Mouse (Mus musculus) ES-E14 (cell line): Measurements from ENCODE around the gene Iqcc. TPM values are rescaled to one million over a fixed set of nuclear protein-coding genes. Genes with fewer than 3 reads are reported as not detected.

Source experiments
- DNase-seq: peaks from one replicate; pipeline ENCODE4 v3.0.0-alpha.2; 2013; ENCODE audit warnings: low read depth, low spot score
- H3K27ac ChIP-seq: 2 replicates; pipeline ENCODE4 v1.5.1; 2012; ENCODE audit warnings: low read depth, mild to moderate bottlenecking, low read length, moderate library complexity, mixed read lengths; ENCODE audit not compliant: poor library complexity, insufficient read depth, severe bottlenecking
- H3K36me3 ChIP-seq: 2 replicates; pipeline ENCODE4 v1.6.1; 2012; ENCODE audit warnings: mild to moderate bottlenecking, low read length, moderate library complexity, mixed read lengths; ENCODE audit not compliant: control insufficient read depth, poor library complexity, insufficient read depth, severe bottlenecking
- H3K4me1 ChIP-seq, 2 experiments: fragments of 150-350 bp in 1 of 2; sonication (generic) in 1 of 2; 2 replicates each; pipeline ENCODE4 v1.6.1; 2012; ENCODE audit warnings: low read length in 2 of 2, mild to moderate bottlenecking in 1 of 2, mixed read lengths in 1 of 2; ENCODE audit not compliant: control insufficient read depth in 2 of 2, insufficient read depth in 2 of 2, poor library complexity in 1 of 2
- H3K4me3 ChIP-seq, 2 experiments: fragments of 150-350 bp in 1 of 2; sonication (generic) in 1 of 2; 2 replicates each; pipeline ENCODE4 v1.5.1; 2012; ENCODE audit warnings: low read length in 2 of 2, low read depth in 1 of 2, mild to moderate bottlenecking in 1 of 2, mixed read lengths in 1 of 2; ENCODE audit not compliant: insufficient read depth in 1 of 2, poor library complexity in 1 of 2, severe bottlenecking in 1 of 2
- H3K9ac ChIP-seq: 2 replicates; pipeline ENCODE4 v1.6.1; 2012; ENCODE audit warnings: low read depth, mild to moderate bottlenecking, low read length, mixed read lengths; ENCODE audit not compliant: poor library complexity, insufficient read depth, severe bottlenecking
- H3K9me3 ChIP-seq: fragments of 150-350 bp; sonication (generic); 2 replicates; pipeline ENCODE4 v1.6.1; 2012; ENCODE audit warnings: low read depth, mild to moderate bottlenecking, low read length; ENCODE audit not compliant: control insufficient read depth, insufficient read depth
- CHD2 ChIP-seq: IDR thresholded peaks from 2 replicates; pipeline ENCODE4 v1.6.1; 2014; ENCODE audit warnings: mild to moderate bottlenecking, low read depth, low read length, inconsistent platforms
- HCFC1 ChIP-seq: IDR thresholded peaks from 2 replicates; pipeline ENCODE4 v1.6.1; 2012; ENCODE audit warnings: low read length, inconsistent platforms, borderline replicate concordance; ENCODE audit not compliant: insufficient read depth
- MAFK ChIP-seq: IDR thresholded peaks from 2 replicates; pipeline ENCODE4 v1.6.1; 2014; ENCODE audit warnings: mild to moderate bottlenecking, low read depth, low read length, inconsistent platforms; ENCODE audit not compliant: insufficient read depth
- ZC3H11A ChIP-seq: IDR thresholded peaks from 2 replicates; pipeline ENCODE4 v1.6.1; 2012; ENCODE audit warnings: low read depth, mild to moderate bottlenecking, inconsistent platforms, low read length, borderline replicate concordance
- ZNF384 ChIP-seq: IDR thresholded peaks from 2 replicates; pipeline ENCODE4 v1.6.1; 2012; ENCODE audit warnings: low read depth, low read length, inconsistent platforms
- in situ Hi-C, 2 experiments: fragments of 600-800 bp; cut with MboI; formaldehyde crosslinking; loops; one replicate each; pipeline ENCODE4 v1.15.1; 2025; ENCODE audit warnings: low sequenced_read_pairs in 2 of 2, inconsistent platforms in 1 of 2; ENCODE audit not compliant: unreplicated experiment in 2 of 2
- total RNA-seq: library from RNA; depleted of rRNA; stranded (reverse); fragments of 300-350 nt; gene quantifications from 2 replicates; pipeline ENCODE4 v1.2.3, GENCODE M21; 2012; rRNA removed

Gene Iqcc
- total RNA-seq, 1 experiment, result 7.9 TPM

DNA sequence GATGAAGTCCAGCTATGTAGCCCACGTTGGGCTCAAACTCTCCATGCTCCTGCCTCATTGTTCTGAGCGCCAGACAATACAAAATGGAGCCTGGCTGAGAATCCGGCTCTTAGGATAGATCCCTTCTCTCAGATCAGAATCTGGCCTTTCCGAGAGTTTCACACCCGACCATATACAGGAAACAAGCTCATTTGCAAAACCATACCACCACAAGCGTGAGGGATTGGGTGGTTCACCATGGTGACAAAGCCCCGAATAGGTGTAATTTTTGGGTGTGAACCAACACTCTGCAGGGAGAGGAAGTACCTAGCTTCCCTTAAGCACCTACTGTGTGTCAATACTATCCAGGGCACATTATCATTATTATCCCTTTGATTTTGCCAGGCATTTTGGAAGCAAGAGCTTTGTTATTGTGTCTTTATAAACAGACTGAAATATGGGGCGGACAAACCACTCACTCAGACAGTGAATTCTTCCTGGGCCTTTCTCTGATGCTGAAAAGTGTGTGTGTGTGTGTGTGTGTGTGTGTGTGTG lies 47.3 kb downstream of the Iqcc start:
- in situ Hi-C loops, result no loop called here
- TF ChIP-seq CHD2 (no peak), ZNF384 (no peak), MAFK (no peak), HCFC1 (no peak), ZC3H11A (no peak)
- no peak overlapping the region; the same call in 1 of the 2 replicates for H3K27ac ChIP-seq
- H3K4me1 ChIP-seq, result peaks cover 3 to 12% of the 10 kb centered on the region in 2 experiments; a peak in 2 of 4 replicates
- no peaks in the 10 kb centered on the region for H3K9me3 ChIP-seq
- DNase-seq, result no peak
- no peaks in the 10 kb centered on the region for H3K36me3 ChIP-seq
- H3K4me3 ChIP-seq, result no peak overlapping the region
- H3K9ac ChIP-seq, result no peak overlapping the region

DNA sequence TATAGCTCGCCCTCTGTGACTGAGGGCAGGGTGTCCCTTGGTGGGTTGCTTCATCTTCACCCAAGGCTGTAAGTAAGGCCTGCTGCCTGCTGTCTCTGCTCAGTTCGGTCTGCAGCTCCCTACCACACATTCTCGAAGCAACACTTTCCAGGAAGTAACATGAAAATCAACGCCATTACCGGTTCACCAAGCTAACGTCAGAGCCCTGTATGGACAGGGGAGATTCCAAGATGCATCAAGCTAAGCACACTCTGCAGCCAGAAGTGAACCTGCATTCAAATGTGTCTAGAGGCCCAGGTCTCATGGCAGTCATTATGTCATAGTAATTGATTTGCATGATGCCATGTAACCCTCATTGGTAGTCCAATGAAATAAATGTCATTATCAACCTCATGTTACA lies 48.9 kb downstream of the Iqcc start:
- Histone ChIP-seq H3K36me3 (no peaks in the 10 kb centered on the region), H3K4me3 (peak overlapping the region in 1 of 2 experiments; percentile 17; a peak in 1 of 4 replicates), H3K4me1 (peaks cover 3 to 12% of the 10 kb centered on the region in 2 experiments; a peak in 2 of 4 replicates), H3K27ac (no peak overlapping the region), H3K9me3 (no peaks in the 10 kb centered on the region), H3K9ac (no peak overlapping the region)
- DNase-seq, result no peak
- no peak for TF ChIP-seq ZC3H11A
- no peak for TF ChIP-seq HCFC1
- no peak for TF ChIP-seq MAFK
- no peak for TF ChIP-seq ZNF384
- no peak for TF ChIP-seq CHD2
- in situ Hi-C loops, result no loop called here

DNA sequence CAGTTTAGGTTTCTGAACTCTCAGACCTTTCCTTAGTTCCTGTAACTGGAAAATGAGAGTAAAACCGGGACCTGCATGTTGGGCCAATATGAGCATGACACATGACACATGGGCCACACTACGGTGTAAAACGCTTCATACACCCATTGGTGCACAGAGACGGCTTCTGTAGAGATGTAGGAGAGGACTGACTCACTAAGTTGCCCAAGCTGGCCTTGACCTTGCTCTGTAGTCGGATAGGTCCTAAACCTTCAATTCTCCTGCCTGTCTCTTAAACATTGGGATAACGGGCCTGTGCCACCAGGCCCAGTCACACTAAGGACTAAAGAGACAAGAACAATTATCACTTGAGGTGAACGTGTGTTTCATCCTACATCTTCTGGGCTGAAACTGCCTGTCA lies 50.5 kb downstream of the Iqcc start:
- H3K4me1 ChIP-seq, result peaks cover 3 to 12% of the 10 kb centered on the region in 2 experiments; a peak in 2 of 4 replicates
- no peak overlapping the region for H3K27ac ChIP-seq
- H3K4me3 ChIP-seq, result no peak overlapping the region
- no peaks in the 10 kb centered on the region for H3K9me3 ChIP-seq
- no peak for DNase-seq
- no peaks in the 10 kb centered on the region for H3K36me3 ChIP-seq
- H3K9ac ChIP-seq, result no peak overlapping the region
- in situ Hi-C loops, result no loop called here
- TF ChIP-seq ZC3H11A (no peak), HCFC1 (no peak), ZNF384 (no peak), CHD2 (no peak), MAFK (no peak)

DNA sequence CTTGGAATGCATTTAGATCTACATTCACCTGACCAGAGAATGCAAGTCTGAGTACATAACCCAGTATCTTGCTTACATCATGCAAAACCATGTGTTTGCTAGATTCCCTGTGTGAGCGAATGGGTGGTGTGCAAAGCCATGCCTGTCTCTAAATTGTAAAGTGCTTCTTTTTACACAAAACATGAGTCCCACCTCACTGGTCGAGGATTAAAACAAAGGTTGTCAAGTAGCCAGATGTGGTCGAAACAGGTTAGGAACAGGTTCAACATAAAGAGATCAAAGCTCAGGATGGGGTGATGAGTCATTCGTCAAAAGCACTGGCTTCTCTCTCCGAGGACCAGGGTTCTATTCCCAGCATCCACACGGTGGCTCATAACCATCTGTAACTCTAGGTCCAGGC lies 53.8 kb downstream of the Iqcc start:
- Histone ChIP-seq H3K9ac (no peak overlapping the region), H3K4me1 (peaks cover 2 to 3% of the 10 kb centered on the region in 2 experiments; a peak in 1 of 4 replicates), H3K9me3 (no peaks in the 10 kb centered on the region), H3K36me3 (no peaks in the 10 kb centered on the region), H3K4me3 (no peak overlapping the region), H3K27ac (no peak overlapping the region)
- no peak for TF ChIP-seq ZNF384
- TF ChIP-seq MAFK, result no peak
- TF ChIP-seq ZC3H11A, result no peak
- TF ChIP-seq HCFC1, result no peak
- in situ Hi-C loops, result no loop called here
- no peak for DNase-seq

Other genes with a start within 250 kb of the Iqcc start
- 25.3 and 32.5 TPM in 2 replicates for gene Zbtb8a, start 241.0 kb downstream of the Iqcc start, total RNA-seq
- 2.5 and 2.7 TPM in 2 replicates for gene Zbtb8b, start 178.2 kb downstream of the Iqcc start, total RNA-seq
- 28.9 and 33.3 TPM in 2 replicates for gene Bsdc1, start 157.5 kb downstream of the Iqcc start, total RNA-seq
- 0.16 TPM in 1 of 2 replicates, not detected in the other for gene Tssk3, start 128.1 kb downstream of the Iqcc start, total RNA-seq
- gene Fam229a, start 127.9 kb downstream of the Iqcc start, total RNA-seq, result not detected in 2 replicates
- 175 and 233 TPM in 2 replicates for gene Marcksl1, start 105.5 kb downstream of the Iqcc start, total RNA-seq
- gene Hdac1, start 76.4 kb downstream of the Iqcc start, total RNA-seq, result 96.0 and 102 TPM in 2 replicates
- 19.1 and 36.6 TPM in 2 replicates for gene Lck, start 45.5 kb downstream of the Iqcc start, total RNA-seq
- not detected in 2 replicates for gene Fam167b, start 40.5 kb downstream of the Iqcc start, total RNA-seq
- 297 and 328 TPM in 2 replicates for gene Eif3i, start 18.5 kb downstream of the Iqcc start, total RNA-seq
- 172 and 193 TPM in 2 replicates for gene Tmem234, start 18.4 kb downstream of the Iqcc start, total RNA-seq
- 0.71 and 1.2 TPM in 2 replicates for gene Dcdc2b, start 4.8 kb downstream of the Iqcc start, total RNA-seq
- 9.1 and 11.1 TPM in 2 replicates for gene Ccdc28b, start 4.8 kb upstream of the Iqcc start, total RNA-seq
- 61.5 and 72.9 TPM in 2 replicates for gene Txlna, start 22.0 kb upstream of the Iqcc start, total RNA-seq
- 29.4 and 39.4 TPM in 2 replicates for gene Kpna6, start 53.7 kb upstream of the Iqcc start, total RNA-seq
- gene Tmem39b, start 77.7 kb upstream of the Iqcc start, total RNA-seq, result 15.8 and 16.9 TPM in 2 replicates
- gene Khdrbs1, start 123.2 kb upstream of the Iqcc start, total RNA-seq, result 39.6 and 58.2 TPM in 2 replicates
- 71.3 and 104 TPM in 2 replicates for gene Ptp4a2, start 192.1 kb upstream of the Iqcc start, total RNA-seq